Mouse (Mus musculus) kidney, adult 2 months (tissue): Measurements from ENCODE around the gene Dxo. TPM values are rescaled to one million over a fixed set of nuclear protein-coding genes. Genes with fewer than 3 reads are reported as not detected.
A peak's percentile ranks its signal among the peaks of the same experiment; 100 is the strongest.
"Not testable (repeated sequence)": the region's sequence is repeated elsewhere in the genome, so short reads cannot be mapped to it uniquely, and the experiment has no call there.

Source experiments
- DNase-seq: peaks from one replicate; pipeline ENCODE4 v3.0.0; 2021
- H3K27ac ChIP-seq: fragments of 200-500 bp; 2 replicates; pipeline ENCODE4 v1.5.1; 2012; ENCODE audit warnings: low read depth, low read length, control low read depth, inconsistent platforms; ENCODE audit not compliant: insufficient read depth
- H3K27me3 ChIP-seq: fragments of 200-500 bp; replicated peaks from 2 replicates; pipeline ENCODE4 v1.6.1; 2012; ENCODE audit warnings: mild to moderate bottlenecking, moderate library complexity, low read length, inconsistent platforms; ENCODE audit not compliant: control insufficient read depth, insufficient read depth
- H3K36me3 ChIP-seq: fragments of 200-500 bp; 2 replicates; pipeline ENCODE4 v1.6.1; 2012; ENCODE audit warnings: mild to moderate bottlenecking, moderate library complexity, low read length, inconsistent platforms; ENCODE audit not compliant: control insufficient read depth, insufficient read depth
- H3K4me1 ChIP-seq: fragments of 200-500 bp; 2 replicates; pipeline ENCODE4 v1.6.1; 2011; ENCODE audit warnings: low read length; ENCODE audit not compliant: control insufficient read depth, insufficient read depth
- H3K4me3 ChIP-seq: fragments of 200-500 bp; 2 replicates; pipeline ENCODE4 v1.5.1; 2011; ENCODE audit warnings: mild to moderate bottlenecking, low read depth, low read length, control low read depth; ENCODE audit not compliant: insufficient read depth
- CTCF ChIP-seq: fragments of 200-500 bp; conservative IDR thresholded peaks from 2 replicates; pipeline ENCODE4 v1.5.1; 2011; ENCODE audit warnings: low read depth, mild to moderate bottlenecking, control low read depth, low read length, moderate library complexity, mixed read lengths; ENCODE audit not compliant: insufficient read depth, insufficient read length
- POLR2A ChIP-seq: fragments of 200-500 bp; IDR thresholded peaks from one replicate; pipeline ENCODE4 v1.6.1; 2011; ENCODE audit warnings: low read depth, low read length, control low read depth
- WGBS: fragments of 180-500 bp; shearing (Covaris S2); methylation state at CpG from one replicate; pipeline ENCODE4 v1.1.7; 2018; 5-methylcytosine and 5-hydroxymethylcytosine counted together
- polyA plus RNA-seq: library from polyadenylated mRNA; depleted of rRNA; stranded (reverse); fragments of >200 nt; gene quantifications from 2 replicates; pipeline ENCODE4 v1.2.3, GENCODE M21; 2012

The Dxo gene
- polyA plus RNA-seq, 1 experiment, result 52.6 TPM

- H3K4me1 ChIP-seq, result no peaks in the 10 kb centered on the region
- no peaks in the 10 kb centered on the region for H3K36me3 ChIP-seq
- WGBS, result 90% methylated on average over 4 of the region's 4 CpGs
- TF ChIP-seq CTCF (no peak), POLR2A (no peak)
- no peaks in the 10 kb centered on the region for H3K27me3 ChIP-seq
- no peak for DNase-seq
- no peak overlapping the region for H3K4me3 ChIP-seq
- H3K27ac ChIP-seq, result no peak overlapping the region
These were observed 37.3 kb upstream of the Dxo start for GRCm38 (mm10) chr17:34799531-34799925.

DNA sequence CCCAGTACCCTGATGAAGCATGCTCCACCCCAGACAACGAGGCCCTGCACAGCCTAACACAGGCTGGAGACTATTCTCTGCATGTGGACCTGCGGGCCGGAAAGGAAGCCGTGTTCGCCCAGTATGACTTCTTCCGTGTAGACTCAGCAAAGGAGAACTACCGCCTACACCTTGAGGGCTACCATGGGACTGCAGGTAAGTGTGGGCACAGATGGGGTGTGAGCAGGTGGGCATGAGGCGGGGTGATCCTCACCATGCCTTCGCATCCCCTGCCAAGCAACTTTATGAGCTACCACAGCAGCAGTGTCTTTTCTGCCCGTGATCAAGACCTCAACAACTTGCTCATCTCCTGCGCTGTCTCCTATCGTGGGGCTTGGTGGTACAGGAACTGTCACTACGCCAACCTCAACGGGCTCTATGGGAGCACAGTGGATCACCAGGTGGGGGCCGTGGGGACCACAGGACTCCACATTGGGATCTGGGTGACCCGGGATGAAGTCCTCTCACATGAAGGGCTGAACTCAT is 36.0 kb upstream of the Dxo start:
- not testable (repeated sequence) for H3K27me3 ChIP-seq, H3K27ac ChIP-seq, H3K36me3 ChIP-seq, DNase-seq, H3K4me3 ChIP-seq, H3K4me1 ChIP-seq
- WGBS, result 90% methylated on average over 16 of the region's 16 CpGs

- H3K4me3 ChIP-seq, H3K27me3 ChIP-seq, DNase-seq, H3K4me1 ChIP-seq, H3K36me3 ChIP-seq, H3K27ac ChIP-seq: not testable (repeated sequence)
- 90% methylated on average over 9 of the region's 9 CpGs for WGBS
These were observed 34.1 kb upstream of the Dxo start for GRCm38 (mm10) chr17:34802756-34803155.

DNA sequence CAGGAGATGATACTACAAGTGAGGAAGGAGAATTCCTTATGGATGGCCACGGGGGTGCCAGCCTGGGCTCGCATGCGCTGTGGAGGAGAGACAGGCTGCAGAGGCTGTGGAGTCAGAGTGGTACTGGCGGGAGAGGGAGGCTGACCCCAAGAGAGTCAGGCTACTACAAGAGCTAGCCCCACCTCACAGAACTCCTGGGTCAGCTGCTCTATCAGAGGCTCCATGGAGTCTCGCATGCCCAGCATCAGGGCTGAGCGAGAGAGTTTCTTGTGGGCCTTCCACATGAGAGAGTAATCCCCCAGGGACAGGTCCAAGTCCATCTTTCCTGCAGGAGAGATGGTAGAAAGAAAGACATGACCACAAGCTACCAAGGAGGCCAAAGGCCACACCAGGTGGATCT is 33.5 kb upstream of the Dxo start:
- H3K27me3 ChIP-seq, H3K27ac ChIP-seq, H3K4me3 ChIP-seq, H3K4me1 ChIP-seq, DNase-seq, H3K36me3 ChIP-seq: not testable (repeated sequence)
- 91% methylated on average over 6 of the region's 6 CpGs for WGBS

- 61% methylated on average over 4 of the region's 6 CpGs for WGBS
- not testable (repeated sequence) for H3K27ac ChIP-seq, DNase-seq, H3K27me3 ChIP-seq, H3K4me1 ChIP-seq, H3K36me3 ChIP-seq, H3K4me3 ChIP-seq
These were observed 32.5 kb upstream of the Dxo start, which contains the start of gene Cyp21a1 for GRCm38 (mm10) chr17:34804301-34804700. Cyp21a1 (minus strand) TSS chr17:34804561.

- no peak for DNase-seq
- no peak overlapping the region for H3K27ac ChIP-seq
These were observed 31.8 kb upstream of the Dxo start for GRCm38 (mm10) chr17:34804871-34805562.

GRCm38 (mm10) chr17:34807176-34807575 is 29.6 kb upstream of the Dxo start:
- DNase-seq, result no peak
- TF ChIP-seq CTCF (no peak), POLR2A (no peak)
- Histone ChIP-seq H3K36me3 (no peaks in the 10 kb centered on the region), H3K4me3 (no peak overlapping the region), H3K4me1 (no peaks in the 10 kb centered on the region), H3K27me3 (no peaks in the 10 kb centered on the region), H3K27ac (no peak overlapping the region)
- WGBS, result 67% methylated on average over 3 of the region's 3 CpGs

More at GRCm38 (mm10) chr17:34804871-34805562, 31.8 kb upstream of the Dxo start:
- Histone ChIP-seq H3K36me3 (no peaks in the 10 kb centered on the region), H3K27me3 (no peaks in the 10 kb centered on the region), H3K4me1 (no peaks in the 10 kb centered on the region), H3K4me3 (no peak overlapping the region)
- WGBS, result 74% methylated on average over 6 of the region's 6 CpGs
- TF ChIP-seq POLR2A (no peak), CTCF (peak; percentile 42)
